Mouse (Mus musculus) heart, adult 2 months (tissue): Measurements from ENCODE around the gene Gm17482.

ENCODE experiments used
- CTCF ChIP-seq: fragments of 200-600 bp; IDR thresholded peaks from 2 replicates; pipeline ENCODE4 v1.8.1; 2022; ENCODE audit warnings: antibody characterized with exemption, mild to moderate bottlenecking, moderate library complexity
- EP300 ChIP-seq: fragments of 200-500 bp; IDR thresholded peaks from 2 replicates; pipeline ENCODE4 v1.6.1; 2011; ENCODE audit warnings: low read depth, low read length, control low read depth; ENCODE audit not compliant: insufficient read depth
- POLR2A ChIP-seq: fragments of 200-500 bp; IDR thresholded peaks from 2 replicates; pipeline ENCODE4 v1.6.1; 2011; ENCODE audit warnings: mild to moderate bottlenecking, low read depth, low read length, control low read depth; ENCODE audit not compliant: insufficient read depth

DNA sequence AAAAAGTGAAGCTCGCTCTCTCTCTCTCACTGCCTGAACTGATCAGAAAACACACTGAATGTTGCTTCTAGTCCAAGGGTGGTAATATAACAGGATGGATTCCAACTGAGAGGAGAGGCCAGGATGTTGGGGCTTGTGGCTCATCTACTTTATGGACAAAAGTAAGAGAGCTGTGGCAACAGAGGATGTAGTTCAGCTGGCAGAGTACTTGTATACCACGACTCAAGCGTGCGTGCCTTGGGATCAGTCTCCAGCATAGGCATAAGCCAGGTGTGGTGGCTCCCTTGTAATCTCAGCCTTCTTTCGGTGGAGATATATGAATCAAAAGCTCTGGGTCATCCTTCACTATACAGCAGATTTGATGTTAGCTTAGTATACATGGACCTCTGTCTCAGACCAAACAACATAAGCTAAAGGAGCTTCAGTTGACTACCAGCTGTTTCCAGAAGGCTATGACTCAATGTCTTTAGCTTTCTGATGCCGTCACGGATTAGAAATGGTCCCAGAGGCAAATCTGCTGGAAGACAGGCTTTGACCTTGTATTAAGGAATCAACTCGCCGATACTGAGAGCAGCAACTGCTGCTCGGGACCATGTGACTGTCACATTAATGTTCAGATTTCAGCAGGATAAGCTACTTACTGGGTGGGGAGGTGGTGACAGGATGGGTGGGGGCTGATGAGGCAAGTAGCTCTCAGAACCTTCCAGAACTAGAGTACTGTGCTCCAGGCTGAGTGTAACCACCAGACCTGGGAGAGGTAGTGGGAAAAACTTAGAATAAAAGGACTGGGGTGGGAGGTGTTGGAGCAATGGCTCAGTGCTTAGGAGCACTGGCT lies 41.6 kb downstream of the Gm17482 start:
- TF ChIP-seq POLR2A (0 out of 2 replicates have a peak, but pooled peaks have one; percentile 40), CTCF (no peak), EP300 (no peak)
